Mouse (Mus musculus) midbrain, postnatal 0 days (tissue): ENCODE measurements at regions not wholly inside any gene's neighbourhood (a gene's known extent, or its start where the extent isn't known, plus 50 kb on each side); places are given as distances from the start of the nearest gene placed in this dataset.
A peak's percentile ranks its signal among the peaks of the same experiment; 100 is the strongest.

Source experiments
- ATAC-seq: fragments of 200-750 bp; cut with Nextera tagmentation; 2 replicates; pipeline ENCODE4 v1.8.0; 2017; ENCODE audit warnings: moderate number of reproducible peaks, mild to moderate bottlenecking, moderate TSS enrichment, moderate library complexity; ENCODE audit not compliant: low FRiP score
- DNase-seq: peaks from one replicate; pipeline ENCODE4 v3.0.0-alpha.2; 2015; ENCODE audit warnings: low spot score
- H3K27ac ChIP-seq: fragments of 300-500 bp; sonication (generic); 2 replicates; pipeline ENCODE4 v1.5.1; 2014; ENCODE audit warnings: low read depth, mild to moderate bottlenecking, low read length, mixed read lengths
- H3K27me3 ChIP-seq: fragments of 300-500 bp; sonication (generic); 2 replicates; pipeline ENCODE4 v1.6.1; 2014; ENCODE audit warnings: low read length, control low read depth, mixed read lengths; ENCODE audit not compliant: insufficient read depth
- H3K36me3 ChIP-seq: fragments of 300-500 bp; sonication (generic); 2 replicates; pipeline ENCODE4 v1.6.1; 2014; ENCODE audit warnings: low read length, control low read depth, mixed read lengths; ENCODE audit not compliant: insufficient read depth
- H3K4me1 ChIP-seq: fragments of 300-500 bp; sonication (generic); 2 replicates; pipeline ENCODE4 v1.6.1; 2014; ENCODE audit warnings: mild to moderate bottlenecking, control low read depth, antibody characterized with exemption, low read length, mixed read lengths; ENCODE audit not compliant: insufficient read depth
- H3K4me2 ChIP-seq: fragments of 300-500 bp; sonication (generic); 2 replicates; pipeline ENCODE4 v1.6.1; 2014; ENCODE audit warnings: low read depth, mild to moderate bottlenecking, low read length, mixed read lengths; ENCODE audit not compliant: poor library complexity, severe bottlenecking
- H3K4me3 ChIP-seq: fragments of 300-500 bp; sonication (generic); 2 replicates; pipeline ENCODE4 v1.5.1; 2014; ENCODE audit warnings: low read depth, mild to moderate bottlenecking, low read length, moderate library complexity
- H3K9ac ChIP-seq: fragments of 300-500 bp; sonication (generic); replicated peaks from 2 replicates; pipeline ENCODE4 v1.6.1; 2014; ENCODE audit warnings: mild to moderate bottlenecking, low read length, moderate library complexity, mixed read lengths; ENCODE audit not compliant: poor library complexity, severe bottlenecking
- H3K9me3 ChIP-seq: fragments of 300-500 bp; sonication (generic); 2 replicates; pipeline ENCODE4 v1.6.1; 2016; ENCODE audit warnings: low read length, control low read depth
- CTCF ChIP-seq: IDR thresholded peaks from 2 replicates; pipeline ENCODE4 v1.5.1; 2016; ENCODE audit warnings: antibody characterized with exemption, mild to moderate bottlenecking
- WGBS: fragments of 180-500 bp; shearing (Covaris S2); extraction: QIAGEN DNeasy Blood & Tissue Kit; methylation state at CpG from one replicate; pipeline ENCODE4 v1.1.7; 2014; 5-methylcytosine and 5-hydroxymethylcytosine counted together

DNA sequence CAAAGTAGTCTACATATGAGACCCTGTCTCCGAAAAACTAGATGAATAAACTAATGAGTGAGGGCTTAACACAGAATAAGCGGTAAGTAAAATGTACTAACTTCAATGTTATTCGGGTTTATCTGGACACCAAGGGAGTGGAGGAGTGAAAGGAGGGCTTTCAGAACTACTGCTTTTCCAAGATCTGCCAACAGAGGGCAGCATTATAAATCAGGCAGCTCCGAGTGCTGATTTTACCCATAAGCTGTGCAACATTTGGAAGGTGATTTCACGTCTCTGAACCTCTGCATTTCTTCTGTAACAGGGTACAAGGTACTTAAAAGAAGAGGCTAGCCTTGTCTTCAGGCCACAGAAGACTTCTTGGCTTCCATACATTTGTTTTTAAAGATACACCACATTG is 74.2 kb downstream of the Foxi3 start:
- no peak overlapping the region for H3K4me3 ChIP-seq
- DNase-seq (no peak), ATAC-seq (no peak)
- no peaks in the 10 kb centered on the region for H3K4me1 ChIP-seq
- no peak overlapping the region for H3K27ac ChIP-seq
- no peaks in the 10 kb centered on the region for H3K9me3 ChIP-seq
- no peak overlapping the region for H3K9ac ChIP-seq
- H3K4me2 ChIP-seq: no peak overlapping the region
- H3K36me3 ChIP-seq: no peaks in the 10 kb centered on the region
- peak; percentile 32; the same call in 1 of the 2 replicates for TF ChIP-seq CTCF
- H3K27me3 ChIP-seq: no peaks in the 10 kb centered on the region
- WGBS: 69% methylated on average over 5 of the region's 5 CpGs

DNA sequence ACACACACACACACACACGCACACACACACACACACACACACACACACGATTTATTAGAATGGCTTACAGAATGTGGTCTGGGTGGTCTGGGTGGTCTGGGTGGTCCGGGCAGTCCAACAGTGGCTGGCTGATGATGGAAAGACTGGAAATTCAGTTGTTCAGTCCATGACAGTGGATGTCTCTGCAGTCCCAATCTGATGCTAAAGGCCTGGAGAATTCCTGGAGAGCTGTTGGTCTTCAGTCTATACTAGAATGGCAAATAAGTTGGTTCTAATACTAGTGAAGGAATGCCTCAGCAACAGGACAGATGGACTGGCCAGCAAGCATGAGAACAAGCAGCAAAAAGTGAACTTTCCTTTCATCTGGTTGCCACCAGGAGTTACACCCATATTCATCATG is 87.9 kb downstream of the Foxi3 start:
- ATAC-seq: no peak
- Histone ChIP-seq H3K27ac (no peak overlapping the region), H3K9ac (no peak overlapping the region), H3K27me3 (no peaks in the 10 kb centered on the region), H3K4me2 (no peak overlapping the region), H3K9me3 (no peaks in the 10 kb centered on the region), H3K4me3 (no peak overlapping the region), H3K36me3 (no peaks in the 10 kb centered on the region), H3K4me1 (peaks cover 4% of the 10 kb centered on the region; the same call in 1 of the 2 replicates)
- no peak for DNase-seq
- 90% methylated on average over 3 of the region's 3 CpGs for WGBS
- TF ChIP-seq CTCF: no peak

DNA sequence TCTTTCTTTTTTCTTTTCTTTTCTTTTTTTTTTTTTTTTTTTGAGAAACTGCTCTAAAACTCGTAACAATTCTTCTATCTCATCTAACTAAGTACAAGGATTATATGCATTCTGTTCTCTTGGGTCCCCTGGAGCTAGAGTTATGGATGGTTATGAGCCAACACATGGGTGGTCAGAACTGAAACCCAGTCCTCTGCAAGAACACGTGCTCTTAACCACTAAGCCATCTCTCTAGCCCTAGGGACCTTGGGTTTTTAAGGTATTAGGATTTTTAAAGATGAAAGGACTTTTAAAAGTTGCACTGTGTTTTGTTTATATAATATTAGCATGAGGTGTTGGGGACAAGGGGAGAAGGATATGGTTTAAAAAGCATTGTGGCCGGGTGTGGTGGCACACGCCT is 88.9 kb downstream of the Foxi3 start:
- H3K36me3 ChIP-seq: no peaks in the 10 kb centered on the region
- H3K4me2 ChIP-seq: no peak overlapping the region
- H3K27me3 ChIP-seq: 0 out of 2 replicates have a peak, but pooled peaks cover 7% of the 10 kb centered on the region
- no peak overlapping the region for H3K9ac ChIP-seq
- peaks cover 4% of the 10 kb centered on the region; the same call in 1 of the 2 replicates for H3K4me1 ChIP-seq
- no peaks in the 10 kb centered on the region for H3K9me3 ChIP-seq
- no peak overlapping the region for H3K27ac ChIP-seq
- no peak overlapping the region for H3K4me3 ChIP-seq
- DNase-seq (no peak), ATAC-seq (no peak)
- WGBS: 87% methylated on average over 4 of the region's 4 CpGs
- TF ChIP-seq CTCF: no peak

DNA sequence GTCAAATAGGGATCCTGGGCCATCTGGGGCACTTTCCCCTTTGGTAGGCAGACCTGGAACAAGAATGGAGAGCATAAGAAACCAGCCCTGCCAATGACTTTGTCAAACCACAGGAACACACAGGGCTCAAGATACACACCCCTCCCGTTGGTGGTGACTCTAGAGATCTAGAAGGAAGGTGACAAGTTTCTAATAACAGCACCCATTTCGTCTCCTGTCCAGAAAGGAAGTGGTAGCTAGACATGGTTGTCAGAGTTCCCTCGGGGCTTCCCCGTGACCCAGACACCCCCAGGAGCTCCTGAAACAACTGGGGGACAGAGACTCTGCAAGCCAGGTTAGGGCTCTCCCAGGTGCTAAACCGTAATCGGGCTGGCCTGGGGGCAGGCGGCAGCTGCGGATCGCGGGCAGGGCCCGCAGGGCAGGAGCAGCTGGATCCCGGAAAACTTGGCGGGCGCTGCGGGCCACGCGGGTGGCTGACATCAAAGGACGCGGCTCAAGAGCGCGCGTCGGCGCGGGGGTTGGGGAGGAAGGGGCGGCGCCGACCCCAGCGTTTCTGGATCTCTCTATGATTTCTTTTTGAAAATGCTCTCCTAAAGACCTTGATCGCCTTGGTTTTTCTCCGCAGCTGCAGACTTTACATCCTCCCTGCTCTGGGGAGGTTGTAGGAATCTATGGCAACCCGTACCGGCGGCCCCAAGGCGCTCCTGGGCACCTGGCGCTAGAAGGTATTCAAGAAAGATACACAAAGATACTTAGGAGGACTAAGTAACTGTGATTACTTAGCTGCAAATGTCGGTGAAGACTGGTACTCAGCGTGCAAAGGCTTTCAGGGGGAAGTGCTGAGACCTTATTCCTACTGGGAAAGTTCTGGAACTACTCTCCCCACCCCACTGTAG is 92.1 kb downstream of the Foxi3 start:
- H3K4me1 ChIP-seq: peaks cover 4% of the 10 kb centered on the region; the same call in 1 of the 2 replicates
- peak overlapping the region; percentile 39 for H3K4me3 ChIP-seq
- peak overlapping the region; percentile 2; the same call in 1 of the 2 replicates for H3K9ac ChIP-seq
- no peaks in the 10 kb centered on the region for H3K9me3 ChIP-seq
- peak overlapping the region; percentile 66 for H3K4me2 ChIP-seq
- TF ChIP-seq CTCF: no peak
- DNase-seq (peak; percentile 6), ATAC-seq (peak; percentile 23; the same call in 1 of the 2 replicates)
- 0 out of 2 replicates have a peak, but pooled peaks cover 7% of the 10 kb centered on the region for H3K27me3 ChIP-seq
- H3K36me3 ChIP-seq: no peaks in the 10 kb centered on the region
- WGBS: 3% methylated on average over 38 of the region's 38 CpGs
- no peak overlapping the region for H3K27ac ChIP-seq

DNA sequence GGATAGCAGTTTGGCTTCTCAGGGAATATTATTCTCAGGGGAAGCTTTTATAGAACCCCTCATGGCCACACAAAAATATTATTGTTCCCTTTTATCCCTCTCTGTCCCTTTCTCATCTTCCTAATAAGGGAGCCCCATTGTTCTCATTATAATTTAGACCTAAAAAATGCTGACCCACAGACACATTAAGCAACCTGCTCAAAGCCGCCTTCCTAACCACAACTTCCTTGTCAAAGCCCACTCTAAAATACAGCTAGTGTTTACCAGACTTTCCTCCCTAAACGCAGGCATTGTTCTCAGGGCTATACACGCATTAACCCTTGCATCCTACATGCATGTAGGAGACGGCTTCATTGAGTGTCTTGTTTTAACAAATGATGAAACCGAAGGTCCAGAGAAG is 93.9 kb downstream of the Foxi3 start:
- TF ChIP-seq CTCF: no peak
- no peak overlapping the region for H3K4me3 ChIP-seq
- 47% methylated on average over 5 of the region's 5 CpGs for WGBS

DNA sequence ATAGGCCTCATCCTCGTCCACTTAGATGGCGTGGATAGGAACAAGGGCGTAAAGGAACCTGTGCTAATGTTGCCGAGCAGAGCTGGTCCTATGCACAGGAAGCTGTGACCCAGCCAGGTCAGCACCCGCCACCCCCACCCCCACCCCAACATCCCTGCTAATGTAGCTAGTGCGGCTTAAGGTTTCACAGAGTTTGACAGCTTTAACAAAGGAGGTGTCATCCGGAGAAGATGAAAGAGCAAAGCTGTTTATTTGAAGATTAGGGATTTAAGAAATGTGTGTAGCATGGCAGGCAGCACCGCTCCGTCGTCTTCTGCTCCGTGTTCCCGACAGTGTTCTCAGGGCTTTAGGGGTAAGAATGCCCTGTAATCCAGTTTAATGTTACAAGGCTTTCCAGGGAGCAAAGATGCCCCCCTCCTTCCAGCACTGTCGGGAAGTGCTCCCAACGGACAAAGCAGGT is 93.5 kb downstream of the Thnsl2 start:
- Histone ChIP-seq H3K4me3 (no peak overlapping the region), H3K27me3 (0 out of 2 replicates have a peak, but pooled peaks cover 7% of the 10 kb centered on the region), H3K27ac (no peak overlapping the region), H3K9me3 (no peaks in the 10 kb centered on the region), H3K4me2 (no peak overlapping the region), H3K4me1 (peaks cover 4% of the 10 kb centered on the region; the same call in 1 of the 2 replicates), H3K36me3 (no peaks in the 10 kb centered on the region), H3K9ac (no peak overlapping the region)
- 10% methylated on average over 14 of the region's 14 CpGs for WGBS
- DNase-seq: no peak
- no peak for TF ChIP-seq CTCF
- ATAC-seq: peak; percentile 34; the same call in 1 of the 2 replicates

More for the DNA sequence above, 93.9 kb downstream of the Foxi3 start:
- no peak overlapping the region for H3K27ac ChIP-seq
- no peaks in the 10 kb centered on the region for H3K9me3 ChIP-seq
- ATAC-seq (no peak), DNase-seq (no peak)
- peaks cover 4% of the 10 kb centered on the region; the same call in 1 of the 2 replicates for H3K4me1 ChIP-seq
- 0 out of 2 replicates have a peak, but pooled peaks cover 7% of the 10 kb centered on the region for H3K27me3 ChIP-seq
- no peak overlapping the region for H3K9ac ChIP-seq
- no peak overlapping the region for H3K4me2 ChIP-seq
- no peaks in the 10 kb centered on the region for H3K36me3 ChIP-seq
